Mouse (Mus musculus): ENCODE results near the gene Rab40c.

Rab40c gene

GRCm38 (mm10) chr17:25860832-25861703 lies 58.5 kb downstream of the Rab40c start, which contains the start of gene Wdr90:
Gene Wdr90 (minus strand): TSS chr17:25861501.
- peak; percentile 94 to 97 for DNase-seq (ENCODE audit: inconsistent age in 2 of 2, low spot score in 1 of 2)

GRCm38 (mm10) chr17:25860229-25860628 lies 59.3 kb downstream of the Rab40c start:
- peak in 1 of 2 experiments; percentile 36 for DNase-seq (ENCODE audit: inconsistent age in 2 of 2, low spot score in 1 of 2)

DNA sequence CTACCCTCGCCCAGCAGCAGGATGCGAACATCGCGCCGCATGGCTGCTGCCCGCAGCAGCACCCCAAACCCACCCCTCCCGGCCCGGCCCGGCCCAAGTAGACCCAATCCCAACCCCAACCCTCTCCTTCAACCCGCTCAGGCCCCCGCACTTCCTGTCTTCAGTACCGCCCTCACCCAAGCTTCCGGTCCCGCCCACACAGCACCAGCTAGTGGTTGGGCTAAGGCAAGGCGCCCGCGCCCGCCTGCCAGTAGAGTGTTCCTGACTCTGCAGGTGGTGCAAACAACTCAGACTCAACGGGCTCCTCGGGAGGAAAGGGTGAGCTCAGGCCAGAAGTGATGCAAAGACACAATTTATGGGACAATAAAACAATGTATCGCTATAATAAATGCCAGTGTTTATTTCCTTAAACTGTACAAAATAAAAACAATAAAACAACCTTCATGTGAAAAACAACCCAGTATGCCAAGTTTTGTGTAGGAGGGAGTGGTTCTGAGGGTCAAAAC lies 75.1 kb downstream of the Rab40c start, which contains the start of gene Rhot2:
TSS of gene Rhot2 (minus strand) at position 456 of the 506 bp plus-strand sequence.
- DNase-seq (ENCODE audit: inconsistent age in 2 of 2, low spot score in 1 of 2), result peak; percentile 96 to 98

- peak in 1 of 2 experiments; percentile 84 for DNase-seq (ENCODE audit: inconsistent age in 2 of 2, low spot score in 1 of 2)
These were observed 75.7 kb downstream of the Rab40c start for GRCm38 (mm10) chr17:25843636-25844395.

GRCm38 (mm10) chr17:25843122-25843521 lies 76.4 kb downstream of the Rab40c start:
- DNase-seq (ENCODE audit: inconsistent age in 2 of 2, low spot score in 1 of 2), result no peak

- DNase-seq (ENCODE audit: inconsistent age in 2 of 2, low spot score in 1 of 2), result no peak
These were observed 77.0 kb downstream of the Rab40c start for GRCm38 (mm10) chr17:25842509-25842908.

DNA sequence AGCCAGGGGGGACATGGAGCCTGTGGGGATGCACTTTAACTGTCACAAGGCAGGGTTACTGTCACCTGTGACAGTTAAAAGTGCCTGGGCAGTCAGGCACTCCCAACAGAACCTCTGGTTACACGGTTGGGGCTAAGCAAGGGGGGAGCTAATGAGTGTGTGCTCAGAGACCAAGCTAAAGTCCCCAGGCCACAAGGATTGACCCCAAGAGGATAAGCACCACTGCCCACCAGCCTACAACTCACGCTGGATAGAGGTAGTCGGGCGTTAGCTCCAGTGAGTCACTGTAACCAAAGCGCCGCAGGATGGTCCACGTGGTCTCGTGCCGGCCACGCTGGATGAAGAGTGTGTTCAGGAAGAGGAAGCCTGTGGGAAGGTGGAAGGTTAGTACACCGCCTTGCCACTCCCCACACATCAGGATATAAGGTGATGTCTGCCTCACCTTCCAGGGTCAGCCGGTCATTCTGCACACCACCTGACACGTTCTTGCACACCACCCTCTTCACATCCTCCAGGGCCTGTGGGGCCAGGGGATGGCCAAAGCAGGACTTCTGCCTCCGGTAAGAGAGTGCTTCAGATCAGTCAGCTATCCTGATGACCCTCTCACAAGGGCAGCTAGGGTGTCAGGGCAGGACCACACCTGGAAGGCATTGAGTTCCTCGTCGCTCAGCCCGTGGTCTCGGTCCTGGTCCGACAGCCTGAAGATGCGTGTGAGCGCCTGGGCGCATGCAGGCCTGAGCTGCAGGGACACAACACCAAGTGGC lies 78.2 kb downstream of the Rab40c start, which contains the start of gene Gm20683:
TSS of gene Gm20683 (minus strand) at position 647 of the 764 bp plus-strand sequence.
- DNase-seq (ENCODE audit: inconsistent age in 2 of 2, low spot score in 1 of 2), result peak in 1 of 2 experiments; percentile 14

DNA sequence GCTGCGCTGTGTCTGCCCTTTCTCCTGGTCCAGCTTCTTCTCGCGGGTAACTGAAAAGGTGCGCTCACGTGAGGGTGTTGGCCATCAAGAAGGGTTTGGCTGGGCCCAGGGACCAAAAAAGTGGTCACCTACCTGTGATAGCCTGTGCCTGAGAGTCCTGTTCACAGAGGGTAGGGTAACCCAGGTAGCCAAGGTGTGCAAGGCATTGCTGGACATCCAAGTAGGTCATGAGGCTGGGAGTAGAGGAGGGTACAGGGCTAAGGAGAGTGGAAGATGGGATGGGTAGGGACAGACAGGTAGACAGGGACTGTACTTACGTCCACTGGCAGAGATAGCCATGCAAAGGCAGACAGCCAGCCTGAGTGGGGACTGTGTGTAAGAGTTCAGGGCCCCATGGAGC lies 79.0 kb downstream of the Rab40c start:
- DNase-seq (ENCODE audit: inconsistent age in 2 of 2, low spot score in 1 of 2), result no peak

- DNase-seq (ENCODE audit: inconsistent age in 2 of 2, low spot score in 1 of 2), result no peak
These were observed 79.9 kb downstream of the Rab40c start for GRCm38 (mm10) chr17:25839455-25840235.

GRCm38 (mm10) chr17:25838904-25839303 lies 80.6 kb downstream of the Rab40c start:
- DNase-seq (ENCODE audit: inconsistent age in 2 of 2, low spot score in 1 of 2), result peak in 1 of 2 experiments; percentile 38

GRCm38 (mm10) chr17:25837533-25837932 lies 82.0 kb downstream of the Rab40c start:
- DNase-seq (ENCODE audit: inconsistent age in 2 of 2, low spot score in 1 of 2), result no peak

DNA sequence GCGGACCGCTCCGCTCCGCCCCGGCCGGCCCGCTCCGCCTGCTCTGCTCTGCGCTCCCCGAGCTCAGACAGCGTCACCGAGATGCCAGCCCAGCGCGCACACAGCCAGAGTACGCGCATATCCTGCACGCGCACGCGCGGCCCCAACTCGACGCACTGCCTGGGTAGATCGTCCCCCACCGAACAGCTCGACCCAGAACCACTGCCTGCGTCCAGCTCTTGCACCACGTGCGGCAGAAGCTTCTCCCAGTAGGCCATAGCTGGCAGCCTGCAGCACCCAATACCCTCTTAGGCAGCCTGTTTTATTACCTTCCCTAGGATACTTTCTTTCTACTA lies 82.5 kb downstream of the Rab40c start, which contains the start of gene Rhbdl1:
TSS of gene Rhbdl1 (minus strand) at position 220 of the 335 bp plus-strand sequence.
- DNase-seq (ENCODE audit: inconsistent age in 2 of 2, low spot score in 1 of 2), result peak; percentile 92 to 95

- no peak for DNase-seq (ENCODE audit: inconsistent age in 2 of 2, low spot score in 1 of 2)
These were observed 83.0 kb downstream of the Rab40c start for GRCm38 (mm10) chr17:25836397-25837075.

GRCm38 (mm10) chr17:25835816-25836215 lies 83.7 kb downstream of the Rab40c start:
- DNase-seq (ENCODE audit: inconsistent age in 2 of 2, low spot score in 1 of 2), result peak; percentile 39 to 66

GRCm38 (mm10) chr17:25835301-25835700 lies 84.2 kb downstream of the Rab40c start:
- DNase-seq (ENCODE audit: inconsistent age in 2 of 2, low spot score in 1 of 2), result peak; percentile 46 to 54

DNA sequence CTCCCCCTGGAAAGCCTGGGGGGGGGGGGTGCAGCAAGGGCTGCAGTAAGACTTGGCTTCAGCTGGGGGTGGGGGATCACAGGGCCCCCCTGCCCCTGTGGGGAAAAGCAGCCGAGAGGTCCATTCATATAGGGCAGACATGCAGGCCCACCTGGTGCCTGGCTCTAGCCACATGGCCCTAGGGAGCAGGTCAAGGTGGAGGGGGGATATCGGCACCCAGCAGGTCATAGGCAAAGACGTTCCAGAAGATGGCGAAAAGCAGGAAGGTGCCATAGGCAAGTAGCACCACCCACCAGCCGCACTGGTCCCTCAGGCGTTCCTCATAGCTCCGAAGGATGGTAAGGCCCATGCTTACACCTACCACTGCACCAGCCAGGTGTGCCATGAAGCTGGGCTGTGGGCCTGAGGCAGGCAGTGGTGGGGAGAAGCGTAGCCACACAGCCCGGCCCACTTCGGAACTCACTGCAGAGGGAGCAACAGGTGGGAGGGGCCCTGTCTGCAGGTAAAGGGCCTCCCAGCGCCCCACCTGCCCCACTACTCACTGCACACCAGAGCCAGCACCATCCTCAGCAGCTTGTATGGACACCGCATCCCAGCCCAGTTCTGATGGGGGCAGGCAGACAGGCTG lies 84.8 kb downstream of the Rab40c start:
- DNase-seq (ENCODE audit: inconsistent age in 2 of 2, low spot score in 1 of 2), result peak; percentile 41 to 64

DNA sequence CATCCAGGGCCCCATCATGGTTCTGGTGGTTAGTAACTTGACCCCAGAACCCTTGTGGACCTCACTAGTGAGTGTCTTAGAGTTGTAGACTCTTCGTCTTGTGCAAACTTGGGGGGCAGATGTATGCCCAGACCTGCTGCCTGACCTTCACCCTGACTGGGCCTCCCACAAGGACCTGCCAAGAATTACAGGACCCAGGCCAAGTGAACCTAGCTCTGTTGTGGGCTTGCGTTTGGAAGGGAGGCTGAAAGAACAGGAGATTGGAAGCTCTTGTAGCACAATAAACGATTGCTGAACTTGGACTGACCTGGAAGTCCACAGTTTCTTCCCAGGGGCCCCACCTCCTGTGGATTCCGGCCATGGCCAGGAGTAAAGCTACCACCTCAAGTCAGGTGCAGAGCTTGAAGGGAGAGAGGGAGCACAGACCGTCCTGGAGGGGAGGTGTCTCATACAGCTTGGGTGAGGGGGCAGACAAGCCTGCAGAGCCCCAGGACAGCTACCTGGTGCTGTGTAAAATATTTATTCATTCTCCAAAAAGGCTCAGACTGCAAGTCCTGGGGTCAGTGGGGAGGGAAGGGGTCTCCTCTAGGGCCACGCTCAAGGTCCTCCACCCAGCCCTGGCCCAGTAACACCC lies 85.4 kb downstream of the Rab40c start:
- peak; percentile 64 to 85 for DNase-seq (ENCODE audit: inconsistent age in 2 of 2, low spot score in 1 of 2)

DNA sequence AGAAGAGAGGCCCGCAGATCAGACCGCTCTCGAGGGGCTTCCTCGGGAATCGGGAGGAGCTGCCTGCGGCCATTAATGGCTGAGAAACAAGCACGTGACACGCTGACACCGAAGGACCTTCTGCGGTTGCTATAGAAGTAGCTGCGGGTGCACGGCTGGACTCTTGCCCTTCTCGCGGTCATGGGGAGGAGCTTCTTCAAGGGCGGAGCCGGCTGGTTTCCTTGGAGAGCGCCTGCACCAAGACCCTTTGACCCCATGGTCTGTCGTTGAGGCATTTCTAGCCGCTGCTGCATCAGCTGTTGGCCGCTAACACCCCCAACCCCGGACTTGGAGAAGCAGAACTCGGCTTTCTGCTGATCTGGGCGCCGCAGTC lies 86.2 kb downstream of the Rab40c start, which contains the start of gene Stub1:
TSS of gene Stub1 (minus strand) at position 114 of the 373 bp plus-strand sequence.
- peak; percentile 96 to 99 for DNase-seq (ENCODE audit: inconsistent age in 2 of 2, low spot score in 1 of 2)
